Mouse (Mus musculus) left cerebral cortex, adult 8-10 months (tissue): ENCODE results near the gene Tmem158. TPM values are rescaled to one million over a fixed set of nuclear protein-coding genes. Genes with fewer than 3 reads are reported as not detected.

Source experiments
- DNase-seq, 2 experiments: peaks; one replicate each; pipeline ENCODE4 v3.0.0; 2022; ENCODE audit warnings: low spot score in 2 of 2
- total RNA-seq, 4 experiments: library from RNA; stranded (reverse); gene quantifications; 2 replicates each; pipeline ENCODE4 v1.2.4; 2022

Tmem158 gene
- total RNA-seq, 4 experiments from 2014 or later, result 73.6 to 80.0 (median 74.8) TPM

DNA sequence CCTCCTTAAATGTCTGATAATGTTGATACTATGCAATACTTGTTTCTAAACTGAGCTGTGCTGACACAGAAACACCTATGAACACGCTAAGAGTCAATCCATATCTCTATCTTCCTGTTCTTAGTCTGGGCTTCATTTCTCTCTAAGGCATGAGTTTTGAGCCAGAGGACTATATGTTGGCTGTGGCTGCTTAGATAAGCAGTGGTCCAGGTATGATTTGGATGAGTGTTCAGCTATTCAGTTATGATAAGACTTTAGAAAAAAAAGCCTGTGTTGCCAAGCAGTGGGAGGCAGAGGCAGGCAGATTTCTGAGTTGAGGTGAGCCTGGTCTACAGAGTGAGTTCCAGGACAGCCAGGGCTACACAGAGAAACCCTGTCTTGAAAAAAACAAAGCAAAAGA is 12.6 kb downstream of the Tmem158 start:
- no peak for DNase-seq

DNA sequence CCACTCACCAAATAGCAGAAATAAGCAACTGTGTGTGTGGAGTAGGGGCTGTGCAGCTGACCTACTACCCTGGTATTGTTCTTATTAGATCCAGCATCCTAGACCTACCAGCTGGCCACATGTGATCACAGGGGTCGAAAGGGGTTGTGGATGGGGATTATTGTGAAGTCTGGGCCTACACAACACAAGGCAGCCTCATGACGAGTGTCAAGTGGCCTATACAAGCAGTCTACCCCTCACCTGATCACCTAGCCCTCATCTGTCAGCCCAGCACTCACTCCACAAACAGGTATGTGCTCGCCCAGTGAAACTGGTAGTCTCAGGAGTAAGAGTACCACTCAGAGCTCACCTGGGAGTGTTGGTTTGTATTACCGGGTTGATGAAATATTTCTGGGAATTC is 15.4 kb downstream of the Tmem158 start:
- DNase-seq, result no peak

GRCm38 (mm10) chr9:123243988-123244387 is 16.6 kb downstream of the Tmem158 start:
- DNase-seq, result peak in 1 of 2 experiments; percentile 71

- DNase-seq, result no peak
These were observed 19.4 kb downstream of the Tmem158 start for GRCm38 (mm10) chr9:123241191-123241590.

DNA sequence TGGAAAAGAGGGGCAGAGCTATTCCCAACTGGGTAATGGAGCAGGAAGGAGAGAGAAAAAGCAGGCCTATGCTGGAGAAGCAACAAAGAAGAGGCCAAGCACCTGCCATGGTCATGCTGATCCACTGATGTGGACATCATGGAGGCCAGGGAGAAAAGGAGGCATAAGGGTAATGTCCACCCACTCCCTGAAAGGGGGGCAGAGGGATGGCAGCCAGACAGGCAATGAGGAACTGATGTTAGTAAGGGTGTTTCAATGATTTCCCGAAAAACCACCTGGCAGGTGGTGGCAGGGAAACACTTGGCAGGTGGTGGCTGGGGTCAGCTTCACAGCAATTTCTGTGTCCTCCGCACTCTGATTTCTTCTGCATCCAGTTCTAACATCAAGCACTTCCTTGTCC is 19.8 kb downstream of the Tmem158 start:
- DNase-seq, result no peak

DNA sequence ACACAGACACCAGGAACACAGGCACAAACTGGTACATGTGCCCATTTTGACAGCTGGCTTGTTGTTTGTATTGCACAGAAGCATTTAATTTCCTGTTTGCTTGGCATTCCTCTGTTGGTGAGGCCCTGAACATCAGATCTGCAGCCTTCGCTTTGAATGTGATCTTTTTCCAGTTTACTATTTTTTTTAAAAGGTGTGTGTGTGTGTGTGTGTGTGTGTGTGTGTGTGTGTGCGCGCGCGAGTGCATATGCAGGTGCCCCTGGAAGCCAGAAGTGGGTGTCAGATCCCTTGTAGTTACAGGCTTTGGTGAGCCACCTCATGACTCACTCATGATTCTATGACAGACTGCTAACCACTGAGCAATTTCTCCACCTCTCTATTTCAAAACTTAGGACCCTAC is 20.3 kb downstream of the Tmem158 start:
- no peak for DNase-seq

DNA sequence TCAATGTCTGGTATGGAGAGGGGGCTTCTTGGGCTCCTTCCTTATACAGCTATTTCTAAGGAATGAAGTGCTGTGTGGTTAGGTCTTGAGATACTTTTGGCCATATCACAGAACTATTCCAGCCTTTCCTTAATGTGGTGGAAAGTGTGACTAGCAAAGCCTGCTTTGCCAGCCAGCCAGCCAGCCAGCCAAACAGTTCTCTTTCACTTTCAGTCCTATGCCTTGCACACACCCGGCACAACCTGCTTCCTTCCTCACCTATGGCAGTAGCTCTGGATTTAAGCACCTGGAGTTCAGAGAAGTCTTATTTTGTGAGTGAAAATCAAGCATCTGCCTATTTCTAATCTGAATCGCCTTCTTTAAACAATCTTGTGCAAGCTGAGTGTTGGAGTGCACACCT is 20.9 kb downstream of the Tmem158 start:
- DNase-seq, result no peak

DNA sequence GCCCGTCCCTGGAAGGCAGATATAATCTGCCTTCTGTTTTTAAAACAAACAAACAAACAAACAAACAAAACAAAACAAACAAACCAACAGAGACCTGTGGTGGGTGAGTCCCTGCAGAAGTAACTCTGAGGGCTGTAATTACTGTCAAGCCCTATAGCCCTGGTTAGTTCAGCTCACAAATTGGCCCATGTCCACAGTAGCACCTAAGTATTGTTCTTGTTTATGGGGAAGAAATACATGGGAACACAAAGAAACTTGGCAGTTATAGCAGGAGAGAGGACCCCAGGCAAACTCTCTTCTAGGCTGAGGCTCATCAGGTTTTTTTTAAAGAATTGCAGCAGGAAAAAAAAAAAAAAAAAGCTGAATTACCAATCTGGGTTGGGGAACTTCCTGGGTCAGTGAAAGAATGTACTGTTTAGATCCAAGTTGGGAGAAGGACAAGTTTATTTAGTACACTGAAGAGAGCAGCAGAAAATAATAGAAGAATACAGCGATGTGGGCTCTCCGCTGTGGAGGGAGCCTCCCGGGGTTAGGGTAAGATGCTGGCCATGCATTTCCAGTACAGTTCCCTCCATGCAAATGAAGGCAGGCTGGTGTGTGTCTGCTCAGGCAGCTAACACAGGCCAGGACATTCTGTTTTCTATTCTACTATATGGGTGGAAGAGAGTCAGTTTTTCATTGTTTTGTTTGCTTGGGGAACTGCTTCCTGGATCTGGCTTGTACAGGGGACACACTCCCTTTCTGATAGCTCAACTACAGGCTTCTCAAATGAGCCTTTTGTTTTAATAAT is 22.1 kb downstream of the Tmem158 start:
- no peak for DNase-seq

- peak in 1 of 2 experiments; percentile 24 for DNase-seq
These were observed 22.8 kb downstream of the Tmem158 start for GRCm38 (mm10) chr9:123237739-123238138.

DNA sequence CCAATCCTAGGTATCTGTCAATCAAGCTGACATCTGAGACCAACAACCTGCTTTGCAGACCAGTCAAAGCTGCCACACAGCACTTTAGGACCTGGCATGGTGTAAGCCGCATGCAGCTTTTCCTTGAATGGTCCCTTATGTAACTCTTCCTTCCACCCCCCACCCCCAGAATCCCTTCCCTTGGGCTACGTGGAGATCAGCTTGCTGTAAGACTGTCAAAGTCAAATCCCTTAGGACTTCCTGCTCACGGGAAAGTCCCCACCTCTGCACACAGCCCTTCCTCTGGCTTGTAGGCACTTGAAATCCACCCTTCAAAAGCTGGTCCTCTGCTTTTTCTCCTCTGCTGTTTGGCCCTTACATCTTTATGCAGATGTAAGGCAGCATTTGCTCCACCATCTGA is 24.9 kb downstream of the Tmem158 start:
- no peak for DNase-seq

DNA sequence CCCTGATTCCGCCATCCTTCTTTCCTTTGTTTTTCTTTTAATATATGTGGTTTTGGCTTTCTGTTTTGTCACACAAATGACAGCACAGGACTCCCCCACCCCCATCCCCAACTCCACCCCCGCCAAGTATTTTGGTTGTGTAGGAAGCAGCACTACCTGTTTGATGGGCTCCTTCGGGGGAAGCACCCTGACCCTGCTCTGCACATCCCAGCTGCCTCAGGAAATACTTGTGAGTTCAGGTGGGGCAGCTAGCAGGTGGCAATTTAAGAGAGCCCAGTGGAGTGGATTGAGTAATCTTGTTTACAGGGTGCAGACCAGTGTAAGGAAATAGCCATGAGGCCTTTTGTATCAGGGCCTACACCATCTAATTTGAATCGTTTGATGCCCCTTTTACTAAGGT is 30.7 kb downstream of the Tmem158 start:
- DNase-seq, result no peak

DNA sequence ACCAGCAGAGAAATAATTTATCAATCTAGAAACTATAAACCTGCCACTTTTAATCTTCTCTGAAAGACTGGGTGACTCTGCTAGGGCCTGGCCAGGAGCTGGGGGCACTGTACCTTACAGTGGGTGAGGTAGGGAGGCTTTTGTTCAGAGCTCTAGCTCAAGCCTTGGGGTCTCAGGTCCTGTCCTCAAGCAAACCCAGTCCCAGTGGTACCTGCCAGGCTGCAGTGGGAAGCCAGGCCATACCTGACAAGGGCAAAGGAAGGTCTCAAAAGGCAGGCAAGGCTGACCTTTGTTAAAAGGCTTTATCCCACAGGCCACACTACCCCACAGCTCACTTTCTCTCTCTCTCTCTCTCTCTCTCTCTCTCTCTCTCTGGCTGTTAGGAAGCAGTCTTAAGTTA is 31.9 kb downstream of the Tmem158 start:
- DNase-seq, result no peak

DNA sequence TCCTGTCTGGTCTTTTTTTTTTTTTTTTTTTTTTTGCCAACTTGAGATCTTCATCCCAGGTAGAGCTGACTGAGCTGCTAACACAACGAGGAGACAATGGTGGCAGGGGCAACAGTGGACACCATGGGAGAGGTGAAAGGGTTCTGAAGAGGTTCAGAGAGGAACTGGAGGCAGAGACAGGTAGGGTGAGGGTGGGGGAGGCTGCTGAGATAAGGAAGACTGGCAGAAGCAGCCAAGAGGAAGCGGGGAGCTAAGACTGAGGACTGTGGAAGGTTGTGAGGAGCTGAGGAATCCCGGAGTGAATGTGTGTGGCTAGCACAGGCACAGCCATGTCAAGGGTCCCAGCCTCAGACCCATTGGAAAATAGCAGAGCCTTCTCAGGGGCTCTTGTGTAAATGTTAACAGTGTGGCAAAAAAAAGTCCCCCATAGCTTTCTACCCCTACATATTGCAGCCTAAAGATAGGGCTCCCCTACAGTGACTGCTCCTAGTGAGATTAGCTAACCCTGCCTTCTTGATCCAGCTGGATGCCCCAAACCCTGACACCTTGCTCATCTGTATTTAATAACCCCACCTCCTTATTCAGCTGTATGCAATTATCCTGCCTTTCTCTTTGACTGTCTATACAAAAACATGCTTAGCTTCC is 33.3 kb downstream of the Tmem158 start:
- DNase-seq, result no peak

DNA sequence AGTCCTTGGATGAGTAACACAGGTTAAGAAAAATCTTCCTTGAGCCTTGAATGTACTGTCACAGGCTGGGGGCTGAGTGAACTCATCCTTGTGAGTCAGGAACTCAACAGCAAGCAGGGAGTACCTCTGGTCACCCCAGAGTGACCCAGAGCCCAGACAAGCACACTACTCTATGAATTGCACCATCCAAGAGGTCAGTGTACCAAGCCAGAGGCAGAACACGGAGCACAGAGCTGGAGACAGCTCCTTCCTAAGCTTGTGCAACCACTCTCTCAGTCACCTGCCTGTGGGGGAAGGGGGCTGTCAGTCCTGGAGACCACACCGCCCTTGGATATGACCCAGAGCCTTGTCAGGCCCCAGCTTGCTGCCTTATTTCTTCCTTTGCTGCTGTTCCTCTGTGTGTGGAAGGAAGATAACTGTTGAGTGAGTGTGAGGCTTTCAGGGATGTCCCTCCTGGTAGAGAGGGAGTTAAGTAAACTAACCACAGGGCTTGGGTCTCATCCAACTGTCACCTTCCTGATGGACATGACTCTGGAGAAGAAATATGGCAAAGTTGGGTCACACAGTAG is 35.6 kb downstream of the Tmem158 start:
- no peak for DNase-seq

DNA sequence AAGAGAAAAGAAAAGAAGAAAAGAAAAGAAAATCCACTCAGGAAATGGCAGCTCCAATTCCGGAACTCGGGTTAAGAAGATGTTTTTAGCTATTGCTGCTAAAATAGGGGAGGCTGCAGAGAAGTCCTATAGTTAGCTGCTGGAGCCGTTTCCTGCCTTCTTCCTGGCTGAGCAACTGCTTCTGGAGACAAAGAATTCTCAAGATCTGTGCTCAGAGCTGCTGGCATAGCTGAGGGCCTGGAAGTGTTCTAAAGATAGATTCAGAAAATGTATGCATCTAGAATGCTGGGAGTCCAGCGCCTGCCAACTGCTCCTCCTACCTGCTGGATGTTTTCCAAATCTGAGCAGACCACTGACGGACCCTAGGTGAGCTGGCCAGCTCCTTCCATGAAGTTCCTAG is 40.7 kb downstream of the Tmem158 start:
- peak in 1 of 2 experiments; percentile 63 for DNase-seq

- DNase-seq, result no peak
These were observed 44.7 kb downstream of the Tmem158 start, which contains the start of gene Cdcp1 for GRCm38 (mm10) chr9:123215621-123216440. TSS of gene Cdcp1 (minus strand) at chr9:123216038.

GRCm38 (mm10) chr9:123213371-123213770 is 47.2 kb downstream of the Tmem158 start:
- DNase-seq, result no peak
